Mouse (Mus musculus): ENCODE data around the gene S1pr5. TPM values are rescaled to one million over a fixed set of nuclear protein-coding genes. Genes with fewer than 3 reads are reported as not detected.
"Not testable (repeated sequence)": the region's sequence is repeated elsewhere in the genome, so short reads cannot be mapped to it uniquely, and the experiment has no call there.

The S1pr5 gene
- total RNA-seq, 2 experiments from 2014 or later = 0.70 to 0.78 TPM

- no peak for DNase-seq (ENCODE audit: low spot score)
- intact Hi-C loops (cut with DNase I) = no loop called here
Observed at GRCm38 (mm10) chr9:21213617-21214190, 34.5 kb downstream of the S1pr5 start.

- intact Hi-C loops (cut with DNase I) = no loop called here
Observed at GRCm38 (mm10) chr9:21211624-21212023, 36.6 kb downstream of the S1pr5 start.

GRCm38 (mm10) chr9:21210821-21211220, 37.4 kb downstream of the S1pr5 start:
- DNase-seq (ENCODE audit: low spot score) = no peak
- intact Hi-C loops (cut with DNase I) = no loop called here

More at GRCm38 (mm10) chr9:21211624-21212023, 36.6 kb downstream of the S1pr5 start:
- DNase-seq (ENCODE audit: low spot score) = no peak

- intact Hi-C loops (cut with DNase I) = no loop called here
- no peak for DNase-seq (ENCODE audit: low spot score)
Observed at GRCm38 (mm10) chr9:21208626-21209025, 39.6 kb downstream of the S1pr5 start.

- no peak for DNase-seq (ENCODE audit: low spot score)
Observed at GRCm38 (mm10) chr9:21206848-21207247, 41.4 kb downstream of the S1pr5 start.

GRCm38 (mm10) chr9:21204528-21205272, 43.5 kb downstream of the S1pr5 start:
- intact Hi-C loops (cut with DNase I) = no loop called here
- DNase-seq (ENCODE audit: low spot score) = no peak

More at GRCm38 (mm10) chr9:21206848-21207247, 41.4 kb downstream of the S1pr5 start:
- intact Hi-C loops (cut with DNase I) = no loop called here

- intact Hi-C loops (cut with DNase I) = no loop called here
- no peak for DNase-seq (ENCODE audit: low spot score)
Observed at GRCm38 (mm10) chr9:21204156-21204527, 44.1 kb downstream of the S1pr5 start.

GRCm38 (mm10) chr9:21198960-21199359, 49.3 kb downstream of the S1pr5 start:
- intact Hi-C loops (cut with DNase I) = no loop called here
- no peak for DNase-seq (ENCODE audit: low spot score)

GRCm38 (mm10) chr9:21197981-21198380, 50.3 kb downstream of the S1pr5 start:
- no peak for DNase-seq (ENCODE audit: low spot score)
- intact Hi-C loops (cut with DNase I) = no loop called here

GRCm38 (mm10) chr9:21196521-21197433, 51.5 kb downstream of the S1pr5 start:
- intact Hi-C loops (cut with DNase I) = no loop called here
- DNase-seq (ENCODE audit: low spot score) = no peak

- DNase-seq (ENCODE audit: low spot score); intact Hi-C loops (cut with DNase I): not testable (repeated sequence)
Observed at GRCm38 (mm10) chr9:21195736-21196505, 52.3 kb downstream of the S1pr5 start.

- intact Hi-C loops (cut with DNase I) = no loop called here
- no peak for DNase-seq (ENCODE audit: low spot score)
Observed at GRCm38 (mm10) chr9:21194787-21195493, 53.3 kb downstream of the S1pr5 start.

GRCm38 (mm10) chr9:21193786-21194185, 54.5 kb downstream of the S1pr5 start:
- intact Hi-C loops (cut with DNase I) = no loop called here
- DNase-seq (ENCODE audit: low spot score) = no peak

Other genes starting within 250 kb of the S1pr5 start
- gene Mrpl4, start 245.7 kb downstream of the S1pr5 start, total RNA-seq (2021) = 100 to 1,000 TPM; 143 to 144 TPM
- gene Icam1, start 232.5 kb downstream of the S1pr5 start, total RNA-seq (2021) = 1 to 10 TPM; 7.7 to 9.6 TPM
- under 1 TPM; 0.26 to 0.64 TPM for gene Icam4, start 219.1 kb downstream of the S1pr5 start, total RNA-seq (2021)
- gene Icam5, start 216.4 kb downstream of the S1pr5 start, total RNA-seq (2021) = not detected
- gene Zglp1, start 181.3 kb downstream of the S1pr5 start, total RNA-seq (2021) = not detected
- under 1 TPM in 1 of 2 experiments, not detected in 1; 0.13 TPM for gene Gm49373, start 175.3 kb downstream of the S1pr5 start, total RNA-seq (2021)
- 10 to 100 TPM; 33.6 to 36.5 TPM for gene Fdx1l, start 174.8 kb downstream of the S1pr5 start, total RNA-seq (2021)
- gene Gm38431, start 156.4 kb downstream of the S1pr5 start, total RNA-seq (2021) = 1 to 10 TPM in 1 of 2 experiments, under 1 TPM in 1; 0.86 to 1.5 TPM
- gene Raver1, start 156.4 kb downstream of the S1pr5 start, total RNA-seq (2021) = 10 to 100 TPM; 25.8 to 27.9 TPM
- 1 to 10 TPM; 8.5 to 8.6 TPM for gene Tyk2, start 117.2 kb downstream of the S1pr5 start, total RNA-seq (2021)
- 100 to 1,000 TPM; 158 to 160 TPM for gene Cdc37, start 98.5 kb downstream of the S1pr5 start, total RNA-seq (2021)
- gene Pde4a, start 82.7 kb downstream of the S1pr5 start, total RNA-seq (2021) = 10 to 100 TPM; 47.1 to 51.6 TPM
- 10 to 100 TPM; 35.9 to 42.2 TPM for gene Keap1, start 9.1 kb downstream of the S1pr5 start, total RNA-seq (2021)
- 10 to 100 TPM; 94.7 to 96.1 TPM for gene Atg4d, start 16.9 kb upstream of the S1pr5 start, total RNA-seq (2021)
- 10 to 100 TPM; 15.9 to 17.4 TPM for gene Kri1, start 39.5 kb upstream of the S1pr5 start, total RNA-seq (2021)
- 10 to 100 TPM; 15.1 to 16.8 TPM for gene Cdkn2d, start 43.0 kb upstream of the S1pr5 start, total RNA-seq (2021)
- gene Ap1m2, start 63.9 kb upstream of the S1pr5 start, total RNA-seq (2021) = not detected
- gene Slc44a2, start 72.3 kb upstream of the S1pr5 start, total RNA-seq (2021) = 100 to 1,000 TPM in 1 of 2 experiments, 10 to 100 TPM in 1; 99.2 to 113 TPM
- 10 to 100 TPM; 25.9 to 29.6 TPM for gene Ilf3, start 119.4 kb upstream of the S1pr5 start, total RNA-seq (2021)
- gene Qtrt1, start 163.4 kb upstream of the S1pr5 start, total RNA-seq (2021) = 10 to 100 TPM in 1 of 2 experiments, 1 to 10 TPM in 1; 7.1 to 10.0 TPM
- 10 to 100 TPM; 66.2 to 74.4 TPM for gene Dnm2, start 176.5 kb upstream of the S1pr5 start, total RNA-seq (2021)